Mouse (Mus musculus) spleen, adult 2 months (tissue): ENCODE measurements around the gene Mdm1. TPM values are rescaled to one million over a fixed set of nuclear protein-coding genes. Genes with fewer than 3 reads are reported as not detected.
A peak's percentile ranks its signal among the peaks of the same experiment; 100 is the strongest.

Experiments
- DNase-seq, 2 experiments: peaks; one replicate each; pipeline versions ENCODE4 v3.0.0 to v3.0.0-alpha.2; 2012 to 2021; ENCODE audit warnings: low spot score in 2 of 2, low read depth in 1 of 2
- H3K27ac ChIP-seq: fragments of 200-500 bp; 2 replicates; pipeline ENCODE4 v1.5.1; 2012; ENCODE audit warnings: low read length, inconsistent platforms; ENCODE audit not compliant: insufficient read depth
- H3K27me3 ChIP-seq: fragments of 200-500 bp; 2 replicates; pipeline ENCODE4 v1.6.1; 2012; ENCODE audit warnings: mild to moderate bottlenecking, moderate library complexity, low read length, inconsistent platforms; ENCODE audit not compliant: control insufficient read depth, insufficient read depth
- H3K36me3 ChIP-seq: fragments of 200-500 bp; 2 replicates; pipeline ENCODE4 v1.6.1; 2012; ENCODE audit warnings: mild to moderate bottlenecking, low read length, inconsistent platforms; ENCODE audit not compliant: control insufficient read depth, insufficient read depth
- H3K4me1 ChIP-seq: fragments of 200-500 bp; 2 replicates; pipeline ENCODE4 v1.6.1; 2011; ENCODE audit warnings: inconsistent platforms; ENCODE audit not compliant: control insufficient read depth, insufficient read depth, insufficient read length
- H3K4me3 ChIP-seq: fragments of 200-500 bp; 2 replicates; pipeline ENCODE4 v1.5.1; 2011; ENCODE audit warnings: mild to moderate bottlenecking, inconsistent platforms; ENCODE audit not compliant: insufficient read depth, insufficient read length; ENCODE audit errors: extremely low read depth
- CTCF ChIP-seq: fragments of 200-500 bp; IDR thresholded peaks from 2 replicates; pipeline ENCODE4 v1.5.1; 2011; ENCODE audit warnings: mild to moderate bottlenecking, inconsistent platforms; ENCODE audit not compliant: insufficient read depth, insufficient read length, insufficient replicate concordance; ENCODE audit errors: extremely low read depth
- POLR2A ChIP-seq: fragments of 200-500 bp; IDR thresholded peaks from 2 replicates; pipeline ENCODE4 v1.6.1; 2011; ENCODE audit warnings: low read depth, low read length, inconsistent platforms
- WGBS: fragments of 180-500 bp; shearing (Covaris S2); methylation state at CpG from one replicate; pipeline ENCODE4 v1.1.7; 2018; 5-methylcytosine and 5-hydroxymethylcytosine counted together
- polyA plus RNA-seq: library from polyadenylated mRNA; depleted of rRNA; stranded (reverse); fragments of >200 nt; gene quantifications from 2 replicates; pipeline ENCODE4 v1.2.3, GENCODE M21; 2012; rRNA removed

Gene Mdm1
- polyA plus RNA-seq = 2.9 and 3.4 TPM in 2 replicates

DNA sequence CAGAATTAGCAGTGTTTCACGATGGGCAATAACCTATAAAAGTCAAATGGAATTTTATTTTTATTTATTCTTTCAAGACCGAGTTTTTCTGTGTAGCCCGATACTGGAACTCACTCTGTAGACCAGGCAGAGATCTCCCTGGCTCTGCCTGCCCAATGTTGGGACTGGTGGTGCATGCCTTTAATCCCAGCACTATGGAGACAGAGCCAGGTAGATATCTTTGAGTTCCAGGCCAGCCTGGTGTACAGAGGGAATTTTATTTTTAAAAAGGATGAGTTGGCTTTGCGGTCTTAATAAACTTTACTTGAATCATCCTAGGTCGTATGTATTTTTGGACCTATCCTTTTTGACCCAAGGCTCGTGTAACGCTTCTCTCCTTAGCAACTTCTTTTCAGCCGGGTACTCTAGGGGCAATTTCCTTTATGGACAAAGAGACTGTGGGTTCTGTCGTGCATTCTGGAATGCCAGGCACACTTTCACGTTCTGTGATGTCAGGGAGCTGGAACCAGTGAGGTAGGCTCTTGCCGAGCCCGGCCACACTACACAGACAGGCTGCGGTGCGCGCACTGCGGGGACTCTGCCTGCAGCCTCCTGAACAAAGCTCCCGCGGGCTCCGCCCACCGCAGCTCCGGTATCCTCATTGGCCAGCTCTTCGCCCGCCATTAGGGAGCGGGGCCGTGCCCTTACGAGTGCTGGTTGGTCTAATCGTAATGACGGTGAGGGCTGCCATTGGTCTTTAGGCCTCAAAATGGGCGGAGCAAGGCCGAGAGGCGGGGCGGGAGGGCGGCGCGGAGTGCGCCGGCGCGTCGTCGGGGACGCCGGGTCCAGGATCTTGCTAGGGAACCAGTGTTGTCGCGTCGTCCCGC lies at the start of gene Mdm1:
Mdm1 (plus strand) TSS at position 794 of the 866 bp plus-strand sequence.
- no peaks in the 10 kb centered on the region for H3K27me3 ChIP-seq
- H3K4me3 ChIP-seq = peak within 1 kb of the TSS; percentile 73
- WGBS = 5% methylated on average over 46 of the region's 47 CpGs
- no peaks in the 10 kb centered on the region for H3K4me1 ChIP-seq
- no peak within 1 kb of the TSS for H3K27ac ChIP-seq
- peak; percentile 93 to 96 for DNase-seq
- TF ChIP-seq POLR2A = peak; percentile 20; the same call in 1 of the 2 replicates
- no peak for TF ChIP-seq CTCF
- H3K36me3 ChIP-seq = no peaks in the 10 kb centered on the region

DNA sequence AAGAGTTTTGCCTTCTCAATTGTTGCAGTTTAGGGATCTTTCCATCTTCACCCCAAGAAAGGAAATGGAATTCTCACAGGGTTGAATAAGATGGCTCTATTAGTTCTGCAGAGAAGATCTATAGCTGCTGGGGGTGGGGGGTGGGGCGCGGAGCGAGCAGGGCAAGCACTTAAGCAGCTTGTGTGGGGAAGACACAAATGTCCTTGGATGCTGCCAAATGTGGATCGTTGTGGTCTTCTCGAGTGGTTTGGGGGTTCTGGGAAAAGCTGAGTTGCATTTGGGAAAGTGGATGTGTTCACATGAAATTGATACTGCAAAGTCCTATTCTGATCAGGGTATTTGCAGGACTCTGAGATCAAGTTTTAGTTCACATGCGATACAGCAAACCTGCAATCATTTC lies 48.9 kb upstream of the Mdm1 start:
- H3K4me3 ChIP-seq = no peak overlapping the region
- no peak for TF ChIP-seq POLR2A
- no peak for TF ChIP-seq CTCF
- H3K4me1 ChIP-seq = peaks cover 57% of the 10 kb centered on the region; the same call in 1 of the 2 replicates
- 89% methylated on average over 6 of the region's 6 CpGs for WGBS
- no peaks in the 10 kb centered on the region for H3K27me3 ChIP-seq
- no peaks in the 10 kb centered on the region for H3K36me3 ChIP-seq
- H3K27ac ChIP-seq = no peak overlapping the region
- no peak for DNase-seq

DNA sequence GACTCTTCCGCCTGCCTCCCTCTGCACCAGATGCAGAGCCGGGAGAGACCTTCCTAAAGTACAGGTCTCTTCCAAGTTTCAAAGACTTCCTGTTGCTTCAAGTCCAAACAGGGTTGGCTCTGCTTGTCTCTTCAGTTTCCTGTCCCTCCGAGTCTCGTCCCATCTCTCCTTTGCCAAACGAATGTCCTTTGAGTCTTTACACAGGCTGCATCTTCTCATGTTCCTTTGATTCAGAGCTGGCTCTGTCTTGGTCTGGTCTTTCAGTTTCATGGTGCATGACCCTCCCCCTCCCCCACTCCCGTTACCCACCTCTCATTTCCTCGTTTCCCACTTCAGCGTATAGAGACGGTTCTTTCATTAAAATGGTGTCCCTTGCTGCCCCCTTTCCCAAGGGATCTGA lies 47.9 kb upstream of the Mdm1 start:
- Histone ChIP-seq H3K27ac (peak overlapping the region; percentile 44), H3K4me3 (no peak overlapping the region), H3K36me3 (no peaks in the 10 kb centered on the region), H3K27me3 (no peaks in the 10 kb centered on the region), H3K4me1 (peaks cover 51% of the 10 kb centered on the region; the same call in 1 of the 2 replicates)
- 44% methylated on average over 9 of the region's 9 CpGs for WGBS
- TF ChIP-seq POLR2A = no peak
- TF ChIP-seq CTCF = no peak
- peak in 1 of 2 experiments; percentile 19 for DNase-seq

DNA sequence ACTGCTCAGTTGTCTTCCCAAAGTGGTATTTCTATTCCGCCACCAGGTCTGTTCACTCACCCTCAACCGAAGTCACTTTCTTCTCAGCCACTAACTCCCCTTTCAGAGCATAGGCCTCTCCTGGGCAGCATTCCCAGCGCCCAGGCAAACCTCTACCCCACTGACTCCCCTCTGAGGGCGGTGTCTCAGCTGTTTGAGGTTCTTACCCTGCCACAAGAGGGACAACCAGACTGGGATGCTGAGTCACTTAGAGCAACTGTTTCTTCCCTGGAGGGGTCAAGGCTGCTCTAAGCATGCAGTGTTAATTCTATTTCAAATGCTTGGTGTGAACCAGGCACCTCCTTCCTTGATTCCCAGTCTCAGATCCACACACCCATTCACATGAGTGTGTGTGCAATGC lies 46.8 kb upstream of the Mdm1 start:
- H3K4me3 ChIP-seq = no peak overlapping the region
- H3K27me3 ChIP-seq = no peaks in the 10 kb centered on the region
- 83% methylated on average over 4 of the region's 4 CpGs for WGBS
- peak overlapping the region; percentile 85 for H3K27ac ChIP-seq
- DNase-seq = no peak
- H3K36me3 ChIP-seq = no peaks in the 10 kb centered on the region
- H3K4me1 ChIP-seq = peaks cover 51% of the 10 kb centered on the region; the same call in 1 of the 2 replicates
- TF ChIP-seq CTCF (no peak), POLR2A (no peak)

DNA sequence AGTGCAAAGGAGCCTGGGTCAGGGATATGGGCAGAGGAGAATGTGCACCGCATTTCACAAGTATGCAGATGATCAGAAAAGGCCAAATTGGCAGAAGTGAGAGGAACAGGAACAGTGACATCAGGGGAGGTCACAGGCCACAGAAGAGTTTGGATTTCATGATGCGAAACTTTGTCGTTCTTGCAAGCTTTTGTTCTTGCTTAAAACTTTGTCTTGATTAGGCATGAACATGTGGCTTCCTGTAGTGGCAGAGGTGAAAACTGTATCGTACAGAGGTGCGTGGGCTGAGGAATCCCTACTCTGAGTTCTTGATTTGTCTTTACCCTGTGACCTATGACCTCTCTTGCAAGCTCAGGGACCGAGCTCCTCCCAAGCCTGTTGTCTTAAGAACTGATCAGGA lies 45.4 kb upstream of the Mdm1 start:
- Histone ChIP-seq H3K27ac (peak overlapping the region; percentile 85), H3K4me3 (no peak overlapping the region), H3K27me3 (no peaks in the 10 kb centered on the region), H3K4me1 (peaks cover 53% of the 10 kb centered on the region), H3K36me3 (no peaks in the 10 kb centered on the region)
- DNase-seq = no peak
- 43% methylated on average over 6 of the region's 6 CpGs for WGBS
- no peak for TF ChIP-seq CTCF
- TF ChIP-seq POLR2A = no peak

DNA sequence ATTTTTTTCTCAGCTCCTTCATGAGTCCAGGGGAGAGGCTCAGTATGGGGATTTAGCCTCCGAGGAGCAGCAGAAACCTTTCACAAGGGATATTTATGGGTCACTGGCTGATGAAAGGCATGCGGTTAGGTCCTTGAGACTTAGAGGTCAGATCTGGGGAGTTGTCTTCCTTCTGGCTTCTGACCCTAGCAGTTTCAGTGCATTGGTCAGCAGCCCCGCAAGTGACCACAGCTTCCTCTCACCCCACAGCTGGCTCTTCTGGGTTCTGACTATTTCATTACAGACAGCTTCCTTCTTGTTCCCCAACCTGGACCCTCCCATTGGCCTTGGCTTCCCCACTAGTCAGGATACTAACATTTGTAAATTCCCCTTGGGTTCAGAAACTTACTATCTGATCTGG lies 43.7 kb upstream of the Mdm1 start:
- H3K27me3 ChIP-seq = no peaks in the 10 kb centered on the region
- H3K36me3 ChIP-seq = no peaks in the 10 kb centered on the region
- no peak for DNase-seq
- H3K4me3 ChIP-seq = no peak overlapping the region
- peak overlapping the region; percentile 10 for H3K27ac ChIP-seq
- H3K4me1 ChIP-seq = peaks cover 54% of the 10 kb centered on the region
- 76% methylated on average over 3 of the region's 3 CpGs for WGBS
- TF ChIP-seq POLR2A = no peak
- TF ChIP-seq CTCF = no peak

DNA sequence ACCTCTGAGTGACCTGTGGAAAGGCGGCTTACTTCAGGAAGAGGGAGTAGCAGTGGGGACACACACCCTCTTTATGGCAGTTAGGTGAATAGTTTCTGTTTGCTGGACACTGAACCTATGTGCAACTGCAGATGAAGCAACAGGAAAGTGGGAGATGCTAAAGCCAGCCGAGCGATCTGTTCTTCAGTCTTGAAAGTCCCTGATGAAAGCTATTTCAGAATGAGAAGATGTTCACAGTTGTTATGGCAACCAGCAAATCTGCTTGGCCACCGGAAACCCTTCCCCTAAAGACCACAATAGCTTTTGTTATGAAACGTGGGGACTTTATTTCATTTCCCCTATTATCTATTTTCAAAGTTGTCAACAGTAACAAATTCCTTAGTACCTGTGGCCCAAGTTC lies 41.0 kb upstream of the Mdm1 start:
- peak; percentile 25 to 83 for DNase-seq
- H3K36me3 ChIP-seq = no peaks in the 10 kb centered on the region
- TF ChIP-seq CTCF (no peak), POLR2A (no peak)
- H3K4me3 ChIP-seq = no peak overlapping the region
- no peaks in the 10 kb centered on the region for H3K27me3 ChIP-seq
- 23% methylated on average over 5 of the region's 5 CpGs for WGBS
- peak overlapping the region; percentile 88 for H3K27ac ChIP-seq
- peaks cover 46% of the 10 kb centered on the region for H3K4me1 ChIP-seq
